Mouse (Mus musculus): ENCODE measurements around the gene Thada.

The Thada gene

DNA sequence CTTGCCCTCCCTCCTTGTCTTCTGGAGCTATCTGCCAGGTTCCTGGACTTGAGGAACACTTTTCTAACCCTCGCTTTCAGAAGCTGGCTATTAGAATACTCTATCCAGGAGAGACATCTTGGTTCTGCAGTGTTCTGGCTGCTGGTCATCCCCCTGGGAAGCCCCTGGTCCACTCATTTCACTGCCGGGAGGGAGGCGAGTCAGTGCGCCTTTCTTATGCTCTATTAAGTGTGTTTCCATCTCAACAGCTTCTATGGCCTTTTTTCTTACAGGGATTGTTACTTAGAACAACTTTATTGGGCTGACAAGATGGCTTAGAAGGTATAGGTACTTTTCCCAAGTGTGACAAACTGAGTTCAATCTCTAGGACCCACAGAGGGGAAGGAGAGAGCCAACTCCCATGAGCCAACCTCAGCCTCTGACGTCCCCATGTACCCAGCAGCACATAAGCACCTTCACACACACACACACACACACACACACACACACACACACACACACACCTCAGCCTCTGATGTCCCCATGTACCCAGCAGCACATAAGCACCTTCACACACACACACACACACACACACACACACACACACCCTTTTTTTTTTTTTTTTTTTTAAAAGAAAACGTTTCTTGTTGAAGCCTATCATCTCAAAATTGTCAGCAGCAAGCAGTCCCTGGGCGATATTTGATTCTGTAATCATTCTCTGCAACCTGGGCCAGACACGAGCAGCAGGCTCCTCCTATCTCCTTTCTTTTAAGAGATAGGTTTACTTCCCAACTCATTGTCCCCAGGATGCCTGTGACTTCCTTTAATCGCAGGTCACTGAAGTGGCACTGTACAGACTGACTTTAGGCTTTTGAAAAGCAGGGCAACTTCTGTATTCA lies 113.9 kb downstream of the Thada start:
- DNase-seq (ENCODE audit: extremely low spot score, low spot score) = no peak

DNA sequence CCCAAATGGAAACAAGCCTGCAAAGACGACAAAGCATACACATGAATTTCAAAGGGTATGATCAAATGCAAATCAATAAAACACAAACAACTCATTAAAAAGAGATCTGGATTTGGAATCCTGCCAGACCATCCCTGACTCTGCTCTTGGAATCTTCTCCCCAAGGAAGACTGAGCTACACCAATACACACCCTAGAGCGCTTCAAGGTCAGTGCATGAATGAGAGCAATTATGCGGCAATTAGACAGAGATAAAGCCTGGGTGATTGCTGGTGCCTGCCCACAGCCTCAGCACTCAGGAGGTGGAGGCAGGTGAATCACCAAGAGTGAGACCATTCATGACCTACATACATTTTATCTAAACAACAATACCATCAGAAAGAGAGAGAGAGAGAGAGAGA lies 114.7 kb downstream of the Thada start:
- DNase-seq (ENCODE audit: extremely low spot score, low spot score) = no peak

DNA sequence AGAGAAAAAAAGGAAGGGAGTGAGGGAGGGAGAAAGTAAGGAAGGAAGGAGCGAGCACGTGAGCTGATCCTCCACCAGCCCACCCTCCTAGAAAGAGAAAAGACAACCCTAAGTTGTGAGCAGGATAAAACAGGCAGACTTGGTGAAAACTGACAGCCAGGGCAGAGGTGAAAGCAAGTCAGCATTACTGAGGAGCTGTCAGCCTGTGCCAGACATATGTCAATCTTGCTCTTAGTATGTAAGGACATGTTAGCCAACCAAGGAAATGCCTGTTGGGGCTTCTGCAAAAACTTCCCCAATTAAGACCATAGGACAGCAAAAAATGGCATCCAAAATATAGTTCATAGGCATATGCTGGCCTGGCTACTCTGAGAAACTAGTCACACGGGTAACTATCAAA lies 117.1 kb downstream of the Thada start:
- no peak for DNase-seq (ENCODE audit: extremely low spot score, low spot score)

DNA sequence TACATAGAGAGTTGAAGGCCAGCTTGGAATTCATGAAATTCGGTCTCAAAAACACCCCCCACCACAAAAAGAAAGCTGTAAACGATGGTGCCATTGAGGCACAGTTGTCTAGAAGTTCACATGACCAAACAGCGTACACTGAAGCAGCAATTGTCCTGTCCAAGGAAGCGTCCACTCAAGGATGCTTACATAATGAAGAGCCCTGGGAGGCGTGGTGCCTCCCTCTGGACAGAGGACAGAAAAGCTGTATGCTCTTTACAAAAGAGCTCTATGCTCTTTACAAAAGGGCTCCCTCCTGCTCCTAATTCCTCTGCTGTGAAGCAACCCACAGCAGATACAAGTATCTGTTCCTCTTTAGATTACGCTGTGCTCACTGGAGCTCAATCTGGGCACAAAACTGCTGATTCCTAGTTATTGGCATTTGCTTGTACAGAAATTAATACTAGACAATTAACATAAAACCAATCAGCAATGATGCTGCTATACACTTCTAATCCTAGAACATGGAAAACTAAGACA lies 123.6 kb downstream of the Thada start:
- no peak for DNase-seq (ENCODE audit: extremely low spot score, low spot score)

DNA sequence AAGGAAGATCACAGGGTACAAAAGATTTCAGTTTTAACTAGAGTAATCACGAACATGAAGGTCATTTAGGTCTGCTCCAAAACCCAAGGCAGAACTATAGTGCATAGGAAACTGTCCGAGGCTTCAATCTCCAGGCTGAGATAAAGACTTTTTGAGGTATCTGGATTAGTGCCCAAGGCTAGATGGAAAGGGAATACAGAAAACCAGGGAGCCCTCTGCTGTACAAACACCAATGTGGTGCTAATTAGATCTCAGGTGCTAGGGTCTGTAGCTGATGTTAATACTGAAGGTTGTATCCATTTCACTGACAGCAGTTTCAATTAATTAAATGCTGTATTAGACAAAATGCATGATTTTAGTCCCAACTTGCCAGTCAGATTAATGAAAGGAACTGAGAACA lies 124.3 kb downstream of the Thada start:
- no peak for DNase-seq (ENCODE audit: extremely low spot score, low spot score)

DNA sequence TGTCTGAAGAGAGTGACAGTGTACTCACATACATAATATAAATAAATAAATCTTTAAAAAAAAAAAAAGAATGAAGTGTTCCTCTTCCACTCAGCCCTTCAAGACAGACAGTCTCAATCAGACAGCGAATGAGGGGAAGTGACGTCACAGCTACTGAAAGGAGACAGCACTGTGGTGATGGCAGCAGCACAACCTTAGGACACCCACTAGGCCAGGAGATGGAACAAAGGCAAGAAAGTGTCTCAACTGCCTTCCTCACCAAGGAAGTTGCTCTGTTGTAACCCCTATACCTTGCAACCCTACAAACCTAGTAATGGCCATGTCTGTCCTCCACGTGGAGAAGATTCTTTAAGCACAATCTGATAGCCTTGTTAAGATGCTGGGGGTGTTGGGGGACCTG lies 125.4 kb downstream of the Thada start:
- DNase-seq (ENCODE audit: extremely low spot score, low spot score) = no peak

DNA sequence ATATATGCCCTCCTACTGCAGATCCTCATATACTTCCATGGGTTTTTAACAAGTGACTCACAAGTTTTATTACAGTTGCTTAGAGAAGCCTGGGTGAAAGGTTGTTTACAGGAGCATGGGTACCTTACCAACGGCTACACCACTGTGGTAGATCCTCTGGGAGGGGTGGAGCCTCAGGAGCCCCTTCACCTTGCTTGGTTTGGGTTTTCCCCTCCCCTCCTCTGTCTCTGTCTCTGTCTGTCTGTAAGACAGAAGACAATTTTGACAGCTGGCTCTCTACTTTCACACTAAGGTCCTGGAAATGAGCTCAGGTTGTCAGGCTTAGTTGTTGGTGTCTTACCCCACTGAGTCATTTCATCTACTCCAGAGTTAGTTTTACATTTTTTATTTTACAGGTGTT lies 130.0 kb downstream of the Thada start:
- DNase-seq (ENCODE audit: extremely low spot score, low spot score) = no peak

DNA sequence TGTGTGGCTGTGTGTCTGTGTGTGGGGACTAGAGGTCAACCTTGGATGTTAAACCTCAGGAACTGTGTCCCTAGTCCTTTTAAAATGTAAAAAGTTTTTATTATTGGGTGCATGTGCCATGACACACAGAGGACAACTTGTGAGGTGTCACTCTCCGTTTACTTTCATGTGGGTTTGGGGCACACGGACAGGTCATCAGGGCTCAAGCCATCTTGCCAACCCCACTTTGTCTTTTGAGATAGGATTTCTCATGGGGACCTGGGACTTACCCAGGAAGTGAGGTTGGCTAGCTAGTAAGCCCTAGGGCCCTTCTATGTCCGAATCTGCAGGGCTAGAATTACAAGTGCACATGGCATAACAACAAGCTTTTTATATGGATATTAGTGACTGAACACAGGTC lies 130.9 kb downstream of the Thada start:
- no peak for DNase-seq (ENCODE audit: extremely low spot score, low spot score)

DNA sequence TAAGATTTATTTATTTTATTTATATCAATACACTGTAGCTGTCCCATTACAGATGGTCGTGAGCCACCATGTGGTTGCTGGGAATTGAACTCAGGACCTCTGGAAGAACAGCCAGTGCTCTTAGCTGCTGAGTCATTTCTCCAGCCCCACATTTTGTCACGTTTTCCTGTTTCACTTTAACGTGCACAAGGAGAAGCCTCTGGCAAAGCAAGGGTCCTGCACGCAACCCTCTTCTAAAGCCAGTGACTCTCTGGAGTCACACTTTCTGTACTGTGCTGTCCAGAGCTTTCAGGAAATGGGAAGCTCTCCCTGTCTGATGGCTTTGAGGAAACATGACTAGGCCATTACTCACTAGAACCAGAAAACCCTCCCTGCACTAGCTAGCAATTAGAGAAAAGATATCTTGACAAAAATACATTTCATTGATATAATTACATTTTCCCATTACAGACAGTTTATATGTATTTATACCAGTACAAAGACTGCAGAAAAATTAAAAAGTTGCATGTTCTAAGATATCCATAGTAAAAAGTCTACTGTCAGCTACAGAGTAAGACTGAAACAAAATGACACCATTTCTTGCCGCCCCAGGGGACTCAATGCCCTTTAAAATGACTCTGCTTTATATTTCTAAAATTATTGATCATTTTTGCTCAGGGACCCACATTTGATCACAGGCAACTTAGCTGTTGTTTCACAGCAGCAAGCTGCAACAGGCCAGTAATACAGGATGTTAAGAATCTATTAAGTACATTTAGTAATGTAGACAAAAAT lies 131.6 kb downstream of the Thada start:
- DNase-seq (ENCODE audit: extremely low spot score, low spot score) = no peak

DNA sequence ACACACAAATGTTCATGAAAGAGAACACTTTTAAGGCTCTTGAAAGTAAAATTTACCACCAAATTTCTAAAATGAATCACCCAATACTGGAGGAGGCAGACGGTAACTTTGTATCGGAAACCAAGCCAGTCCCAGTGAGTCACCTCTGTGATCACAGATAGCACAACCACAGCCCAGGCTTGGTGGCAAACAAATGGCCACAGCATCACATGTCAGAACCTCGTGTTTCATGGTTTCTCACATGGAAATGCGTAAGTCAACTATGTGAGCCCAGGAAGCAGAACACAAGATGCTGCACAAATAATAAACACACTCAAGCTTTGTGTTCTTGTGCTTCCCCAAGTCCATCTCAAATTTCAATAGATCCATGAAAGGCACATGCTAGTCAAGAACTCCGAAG lies 133.1 kb downstream of the Thada start:
- DNase-seq (ENCODE audit: extremely low spot score, low spot score) = no peak

DNA sequence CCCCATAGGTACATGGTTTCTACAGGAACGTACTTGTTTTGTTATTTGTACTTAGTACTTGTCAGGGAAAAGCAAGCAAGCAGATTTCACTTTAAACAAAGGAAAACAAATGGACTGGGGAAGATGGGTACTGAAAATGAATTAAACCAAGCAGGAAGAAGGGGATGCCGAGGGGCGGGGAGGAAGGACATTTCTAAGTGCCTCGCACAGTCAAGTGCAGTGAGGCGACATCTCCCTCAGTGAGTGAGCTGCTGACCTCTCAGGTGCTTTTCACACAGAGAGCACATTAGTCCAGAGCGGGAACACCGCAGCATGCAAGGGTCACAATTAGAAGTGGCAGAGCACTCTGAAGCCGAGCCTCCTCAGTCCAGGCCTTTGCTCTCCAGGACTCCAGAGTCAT lies 135.0 kb downstream of the Thada start:
- no peak for DNase-seq (ENCODE audit: extremely low spot score, low spot score)

DNA sequence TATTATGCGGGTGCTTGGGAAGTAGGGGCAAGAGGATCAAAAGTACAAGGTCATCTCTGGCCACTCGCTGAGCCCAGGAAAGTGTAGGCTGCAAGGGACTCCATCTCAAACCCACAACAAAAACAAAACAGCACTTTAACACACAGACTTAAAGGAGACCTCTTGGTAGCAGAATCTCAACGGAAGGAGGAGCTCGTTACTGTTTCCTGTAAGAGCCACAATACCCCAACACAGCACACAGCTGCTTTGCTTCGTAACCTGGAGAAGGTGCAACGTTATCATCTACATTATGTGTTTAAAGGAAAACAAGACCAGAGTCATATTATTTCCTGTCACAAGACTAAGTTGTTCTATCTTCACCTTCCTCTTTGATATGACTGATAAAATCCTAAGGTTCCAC lies 135.5 kb downstream of the Thada start:
- no peak for DNase-seq (ENCODE audit: extremely low spot score, low spot score)

DNA sequence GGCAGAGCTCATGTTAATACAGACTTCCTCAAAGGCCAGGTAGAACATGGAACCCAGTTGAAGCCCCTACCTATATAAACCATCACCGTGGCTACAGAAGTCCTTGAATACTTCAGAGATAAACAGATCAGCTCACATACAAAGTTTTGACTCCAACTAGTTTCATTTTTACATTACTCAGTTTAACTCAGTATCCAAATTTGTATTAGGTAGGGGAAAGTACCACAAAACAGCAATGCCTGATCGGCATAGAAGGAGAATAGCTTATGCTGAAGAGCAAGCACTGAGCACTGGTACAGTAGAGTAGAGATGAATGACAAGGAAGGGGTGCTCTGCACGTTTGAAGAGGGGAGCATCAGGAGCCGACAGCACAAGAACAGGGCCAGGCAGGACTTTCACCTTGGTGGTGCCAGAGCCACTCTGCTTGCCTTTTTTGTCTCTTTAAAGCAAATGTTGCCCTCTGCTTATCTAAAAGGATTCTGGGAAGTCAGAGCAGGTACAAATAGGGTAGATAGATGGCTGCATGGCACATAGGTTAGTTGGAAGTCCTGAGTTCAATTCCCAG lies 136.0 kb downstream of the Thada start:
- no peak for DNase-seq (ENCODE audit: extremely low spot score, low spot score)

DNA sequence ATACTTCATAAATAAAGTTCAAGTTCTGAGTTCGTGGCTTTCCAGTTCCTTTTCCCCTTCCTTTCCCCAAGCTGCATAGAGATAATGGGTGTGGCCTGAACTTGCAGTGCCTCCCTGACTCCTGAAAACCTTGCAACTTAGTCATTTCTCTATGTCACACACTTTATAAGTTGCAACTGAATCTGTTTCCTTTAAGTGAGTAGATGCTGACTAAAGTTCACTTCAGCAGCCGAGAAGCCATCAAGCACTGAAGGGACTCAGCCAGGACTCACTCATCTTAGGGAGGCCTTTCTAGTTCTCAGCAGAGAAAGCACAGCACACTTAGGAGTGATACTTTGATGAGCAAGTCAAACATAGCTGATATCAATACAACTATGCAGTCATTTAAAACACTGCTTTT lies 137.5 kb downstream of the Thada start:
- no peak for DNase-seq (ENCODE audit: extremely low spot score, low spot score)

DNA sequence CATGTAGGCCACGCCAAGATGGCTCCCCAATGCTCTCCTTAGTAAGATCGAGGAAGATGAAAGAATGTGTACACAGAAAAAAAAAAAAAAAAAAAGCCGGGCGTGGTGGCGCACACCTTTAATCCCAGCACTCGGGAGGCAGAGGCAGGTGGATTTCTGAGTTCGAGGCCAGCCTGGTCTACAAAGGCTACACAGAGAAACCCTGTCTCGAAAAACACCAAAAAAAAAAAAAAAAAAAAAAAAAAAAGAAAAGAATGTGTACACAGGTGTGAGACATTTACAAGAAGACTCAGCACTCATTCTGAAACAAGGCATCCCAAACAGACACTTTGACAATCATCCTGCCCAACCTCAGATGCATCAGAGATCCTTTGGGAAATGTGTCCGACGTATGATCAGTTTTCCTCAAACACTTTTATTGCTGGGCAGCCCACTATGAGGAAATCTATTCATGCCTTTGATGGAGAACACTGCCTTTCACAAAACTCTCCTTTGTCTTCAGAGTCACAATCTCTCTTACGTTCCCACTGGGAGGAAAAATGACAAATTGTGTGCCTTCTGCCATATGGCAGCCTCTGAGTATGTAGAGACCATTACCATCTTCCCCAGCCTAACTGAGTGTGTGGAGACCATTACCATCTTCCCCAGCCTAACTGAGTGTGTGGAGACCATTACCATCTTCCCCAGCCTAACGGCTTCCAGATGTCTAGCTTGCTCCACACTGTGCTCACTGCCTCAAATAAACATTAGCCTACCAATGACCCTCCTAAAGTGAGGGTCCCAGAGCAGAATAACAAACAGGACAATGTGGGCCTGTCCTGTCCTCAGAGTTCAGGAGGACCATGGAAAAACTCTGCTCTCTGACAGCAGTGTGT lies 138.7 kb downstream of the Thada start:
- DNase-seq (ENCODE audit: extremely low spot score, low spot score) = peak; percentile 24

DNA sequence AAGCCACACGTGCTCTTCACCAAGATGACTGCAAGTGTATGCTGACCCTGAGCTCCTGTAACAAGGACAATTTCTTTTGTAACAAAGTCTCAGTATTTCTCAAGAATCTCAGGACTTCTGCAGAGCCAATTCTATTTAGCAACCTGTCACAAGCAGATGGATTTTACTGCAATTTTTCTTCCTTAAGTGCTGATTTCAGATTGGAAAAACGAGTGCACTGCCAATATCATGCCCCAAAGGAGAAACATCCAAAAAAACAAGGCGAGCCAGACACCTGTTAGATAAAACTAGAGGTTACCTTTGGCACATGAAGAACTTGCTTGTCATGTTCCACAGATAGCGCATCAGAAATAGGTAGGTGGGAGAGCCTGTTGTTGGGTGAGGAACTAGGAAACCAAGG lies 143.8 kb downstream of the Thada start:
- no peak for DNase-seq (ENCODE audit: extremely low spot score, low spot score)

DNA sequence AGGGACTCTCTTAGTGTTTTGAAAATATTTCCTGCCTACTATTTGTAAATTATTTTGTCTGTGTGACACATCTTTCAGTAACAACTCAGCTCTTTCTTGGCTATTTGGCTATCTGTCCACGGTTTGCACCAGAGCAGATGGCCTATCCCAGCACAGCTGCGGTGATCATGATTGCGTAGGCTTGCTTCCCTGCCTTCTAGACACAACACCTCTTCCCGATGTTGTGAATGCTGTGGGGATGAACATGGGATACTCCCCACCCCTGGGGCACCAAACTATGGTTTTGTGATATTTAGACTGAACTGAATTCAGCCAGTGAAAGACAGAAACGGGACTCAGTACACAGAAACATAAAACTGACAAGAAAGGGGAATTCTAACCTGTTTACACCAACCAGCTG lies 144.7 kb downstream of the Thada start:
- DNase-seq (ENCODE audit: extremely low spot score, low spot score) = no peak

DNA sequence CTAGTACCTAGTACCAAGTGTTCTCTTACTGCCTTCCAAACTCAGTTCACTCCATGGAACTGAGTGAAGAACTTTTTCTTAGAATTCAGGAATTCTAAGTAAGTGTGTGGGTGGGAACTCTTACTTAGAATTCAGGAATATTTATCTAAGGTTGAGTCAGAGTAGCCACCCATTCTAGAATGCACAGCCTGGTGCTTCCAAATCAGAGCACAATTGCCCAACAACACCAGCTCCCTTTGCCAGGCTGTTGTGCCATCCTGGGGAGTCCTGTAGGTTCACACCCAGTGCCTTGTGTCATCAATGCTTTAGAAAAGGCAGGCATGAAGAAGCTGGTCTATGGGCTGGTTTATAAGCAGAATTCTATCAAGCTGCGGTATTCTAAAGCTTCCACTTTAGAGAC lies 145.4 kb downstream of the Thada start:
- DNase-seq (ENCODE audit: extremely low spot score, low spot score) = no peak

DNA sequence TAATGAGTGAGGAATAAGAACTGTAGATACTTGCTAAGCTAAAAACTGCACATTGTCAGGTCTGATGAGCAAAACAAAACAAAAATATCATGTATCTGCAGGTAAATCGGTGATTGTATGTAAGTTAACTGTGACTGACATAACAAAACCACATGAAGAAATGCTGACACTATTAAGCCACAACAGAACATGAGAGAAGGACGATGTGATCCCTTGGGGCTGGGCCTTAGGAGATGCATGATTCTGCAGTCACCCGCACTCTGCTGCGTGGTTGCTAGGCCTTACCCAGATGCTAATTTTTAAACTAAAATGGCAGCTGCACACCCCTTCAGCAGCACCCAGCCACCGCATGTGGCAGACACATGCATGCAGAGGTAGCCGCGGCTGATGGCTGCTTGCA lies 151.7 kb downstream of the Thada start:
- DNase-seq (ENCODE audit: extremely low spot score, low spot score) = no peak

DNA sequence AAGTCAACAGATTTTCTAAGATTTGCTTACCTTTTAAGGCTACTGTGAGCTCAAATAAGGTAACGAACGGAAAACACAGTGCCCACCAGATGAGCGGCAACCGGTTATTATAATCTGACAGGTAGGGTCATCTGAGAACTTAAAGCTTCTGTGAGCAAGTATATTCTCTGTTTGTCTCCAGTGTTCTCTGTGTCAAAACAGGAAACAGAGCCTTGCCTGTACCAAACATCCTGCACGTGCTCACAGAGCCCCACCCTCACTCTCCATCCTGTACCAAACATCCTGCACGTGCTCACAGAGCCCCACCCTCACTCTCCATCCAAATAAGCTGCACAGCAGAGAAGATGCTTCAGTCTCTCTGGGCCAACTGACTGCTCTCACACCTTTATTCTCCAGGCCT lies 152.5 kb downstream of the Thada start:
- no peak for DNase-seq (ENCODE audit: extremely low spot score, low spot score)

DNA sequence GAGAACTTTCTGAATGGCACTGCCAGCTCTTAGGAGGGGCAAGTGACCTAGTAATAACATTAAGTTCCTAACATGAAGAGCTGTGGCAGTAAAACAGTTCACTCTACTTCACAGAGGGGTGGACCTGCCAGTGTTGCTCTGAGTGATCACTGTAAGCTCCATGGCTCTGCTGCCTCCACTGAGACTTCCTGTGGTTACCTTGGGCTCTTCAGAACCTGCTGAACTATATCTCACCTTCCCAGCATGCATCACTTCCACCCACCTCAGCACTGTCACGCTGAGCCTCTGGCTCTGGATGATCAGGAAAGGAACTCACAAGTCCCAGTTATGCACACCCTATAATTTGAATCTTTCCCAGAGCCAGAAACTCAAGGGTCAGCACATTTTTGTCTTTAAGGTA lies 159.9 kb downstream of the Thada start:
- no peak for DNase-seq (ENCODE audit: extremely low spot score, low spot score)
